Mouse (Mus musculus): ENCODE results near the gene Plekhn1. TPM values are rescaled to one million over a fixed set of nuclear protein-coding genes. Genes with fewer than 3 reads are reported as not detected.

Gene Plekhn1
- polyA plus RNA-seq (2016; fragmentation: Nextera tagmentation; extraction: Ambion mirVana): 18.0 and 18.2 TPM in 2 replicates

- peak; percentile 48 for ATAC-seq (ENCODE audit: insufficient number of reproducible peaks, low FRiP score)
- Histone ChIP-seq H3K4me2 (peak within 1 kb of the TSS; percentile 96), H3K27me3 (replicated peaks) (no peaks in the 10 kb centered on the region; the same call in 1 of the 2 replicates), H3K9ac (peak within 1 kb of the TSS; percentile 88), H3K36me3 (peaks cover 57% of the 10 kb centered on the region), H3K4me3 (peak within 1 kb of the TSS; percentile 89), H3K4me1 (replicated peaks) (peaks cover 15% of the 10 kb centered on the region), H3K9me3 (replicated peaks) (no peaks in the 10 kb centered on the region), H3K27ac (ENCODE audit: poor library complexity, severe bottlenecking) (peak within 1 kb of the TSS; percentile 75)
- under 1% methylated on average over 29 of the region's 48 CpGs for WGBS
Observed at GRCm38 (mm10) chr4:156234701-156235213, at the start of gene Plekhn1. Gene Plekhn1, minus strand, starts transcription at chr4:156234857.

DNA sequence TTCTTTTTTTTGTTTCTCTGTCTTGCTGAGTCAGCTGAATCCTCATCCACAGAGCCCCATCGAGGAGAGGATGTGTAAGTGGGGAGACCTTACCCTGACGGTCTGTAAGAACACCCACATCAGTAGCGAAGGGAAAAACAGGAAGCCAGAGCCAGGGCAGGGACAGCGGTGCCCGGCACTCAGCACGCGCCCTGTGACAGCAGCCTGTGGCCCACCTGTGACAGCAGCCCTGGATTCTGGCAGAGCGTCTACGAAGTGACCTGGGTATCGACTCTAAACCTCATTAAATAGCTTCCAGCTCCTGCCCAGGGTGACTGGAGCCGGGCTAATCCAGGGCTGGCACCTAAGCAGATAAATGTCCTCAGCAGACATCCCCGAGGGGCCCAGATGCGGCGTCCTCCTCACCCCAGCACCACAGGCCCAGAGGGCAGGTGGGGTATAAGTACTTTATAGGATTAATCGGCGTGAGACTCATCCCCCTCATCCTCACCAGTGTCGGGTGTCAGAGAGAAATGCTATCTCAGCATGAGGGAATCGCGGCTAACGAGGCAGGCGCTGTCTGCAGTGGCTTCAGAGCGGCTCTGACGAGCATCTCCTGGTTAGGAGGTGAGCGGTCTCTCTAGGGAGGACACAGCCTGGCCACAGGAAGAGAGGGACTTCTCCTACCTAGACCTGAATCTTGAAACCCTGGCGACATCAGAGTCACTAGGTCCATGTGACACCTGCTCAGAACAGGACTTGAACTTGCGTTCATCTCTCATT lies 20.6 kb upstream of the Plekhn1 start, which contains the start of gene Samd11:
Gene Samd11 (minus strand): TSS at position 580 of the 762 bp plus-strand sequence.
- Histone ChIP-seq H3K27ac (ENCODE audit: poor library complexity, severe bottlenecking) (0 out of 2 replicates have a peak within 1 kb of the TSS, but pooled peaks have one; percentile 20), H3K4me2 (peak within 1 kb of the TSS; percentile 70), H3K4me3 (peak within 1 kb of the TSS; percentile 41), H3K9ac (peak within 1 kb of the TSS; percentile 72), H3K4me1 (replicated peaks) (peaks cover 19% of the 10 kb centered on the region), H3K9me3 (replicated peaks) (no peaks in the 10 kb centered on the region), H3K27me3 (replicated peaks) (peaks cover 46% of the 10 kb centered on the region), H3K36me3 (no peaks in the 10 kb centered on the region)
- WGBS: 3% methylated on average over 26 of the region's 26 CpGs
- ATAC-seq (ENCODE audit: insufficient number of reproducible peaks, low FRiP score): peak; percentile 71

DNA sequence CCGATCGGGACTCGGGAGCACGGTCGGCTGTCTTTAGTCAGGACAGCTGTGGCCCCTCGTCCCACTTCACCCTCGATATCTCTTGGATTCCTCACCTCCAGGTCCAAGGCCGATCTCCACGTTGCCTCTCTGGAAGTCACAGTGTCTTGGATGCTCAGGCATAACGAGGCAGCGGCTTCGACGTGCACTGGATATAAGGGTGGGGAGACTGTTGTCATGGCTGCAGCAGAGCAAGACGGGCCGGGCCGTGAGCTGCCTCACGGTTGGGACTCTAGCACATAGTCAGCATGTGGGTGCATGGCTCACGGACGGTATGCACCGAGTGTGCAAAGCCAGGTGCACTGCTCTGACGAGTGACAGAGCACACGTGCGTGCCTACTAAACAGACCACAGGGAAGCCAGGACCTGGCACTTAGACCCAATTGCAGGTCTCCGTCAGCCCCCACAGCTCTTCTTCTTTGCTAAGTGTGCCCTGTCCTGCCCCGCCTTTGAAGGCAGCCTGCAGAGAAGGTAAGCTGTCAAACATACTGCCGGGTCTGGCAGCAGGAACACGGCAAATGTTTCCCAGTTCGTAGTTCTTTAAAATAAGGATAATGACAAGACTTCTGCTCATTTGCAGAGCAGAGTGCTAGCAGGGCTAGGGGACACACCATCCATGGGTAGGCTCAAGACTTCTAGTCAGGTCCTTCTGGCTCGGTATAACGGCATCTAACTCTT lies 19.9 kb upstream of the Plekhn1 start:
- peak overlapping the region; percentile 72 for H3K9ac ChIP-seq
- WGBS: 2% methylated on average over 30 of the region's 30 CpGs
- H3K9me3 ChIP-seq (replicated peaks): no peaks in the 10 kb centered on the region
- H3K27me3 ChIP-seq (replicated peaks): peaks cover 47% of the 10 kb centered on the region
- peaks cover 26% of the 10 kb centered on the region for H3K4me1 ChIP-seq (replicated peaks)
- peak overlapping the region; percentile 41 for H3K4me3 ChIP-seq
- H3K36me3 ChIP-seq: peaks cover 4% of the 10 kb centered on the region; the same call in 1 of the 2 replicates
- H3K27ac ChIP-seq (ENCODE audit: poor library complexity, severe bottlenecking): peak overlapping the region; percentile 20; the same call in 1 of the 2 replicates
- ATAC-seq (ENCODE audit: insufficient number of reproducible peaks, low FRiP score): peak; percentile 74
- peak overlapping the region; percentile 70 for H3K4me2 ChIP-seq

DNA sequence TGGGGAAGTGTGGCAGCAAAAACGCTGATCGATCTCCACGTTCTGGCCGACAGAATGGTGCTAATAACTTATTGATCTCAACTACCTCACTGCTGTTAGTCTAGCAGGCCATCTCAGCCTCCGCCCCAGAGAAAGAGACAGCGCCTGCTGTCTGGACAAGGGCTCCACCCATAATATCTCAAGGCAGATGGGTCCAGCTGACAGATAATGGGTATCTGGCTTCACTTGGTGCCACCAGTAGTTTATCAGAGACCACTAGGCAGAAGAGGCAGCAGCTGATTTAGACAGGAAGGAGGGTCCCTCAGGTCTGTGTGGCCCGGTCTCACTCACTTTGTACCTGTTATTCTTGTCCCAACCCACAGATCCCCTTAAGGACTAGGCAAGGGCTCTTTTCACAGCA lies 18.4 kb upstream of the Plekhn1 start:
- H3K4me3 ChIP-seq: no peak overlapping the region
- H3K9ac ChIP-seq: no peak overlapping the region
- 0 out of 2 replicates have a peak overlapping the region, but pooled peaks have one; percentile 27 for H3K4me2 ChIP-seq
- peaks cover 47% of the 10 kb centered on the region for H3K27me3 ChIP-seq (replicated peaks)
- H3K27ac ChIP-seq (ENCODE audit: poor library complexity, severe bottlenecking): peak overlapping the region; percentile 6; the same call in 1 of the 2 replicates
- 44% methylated on average over 7 of the region's 7 CpGs for WGBS
- ATAC-seq (ENCODE audit: insufficient number of reproducible peaks, low FRiP score): peak; percentile 82
- H3K4me1 ChIP-seq (replicated peaks): peaks cover 35% of the 10 kb centered on the region
- H3K36me3 ChIP-seq: peaks cover 18% of the 10 kb centered on the region
- H3K9me3 ChIP-seq (replicated peaks): no peaks in the 10 kb centered on the region

DNA sequence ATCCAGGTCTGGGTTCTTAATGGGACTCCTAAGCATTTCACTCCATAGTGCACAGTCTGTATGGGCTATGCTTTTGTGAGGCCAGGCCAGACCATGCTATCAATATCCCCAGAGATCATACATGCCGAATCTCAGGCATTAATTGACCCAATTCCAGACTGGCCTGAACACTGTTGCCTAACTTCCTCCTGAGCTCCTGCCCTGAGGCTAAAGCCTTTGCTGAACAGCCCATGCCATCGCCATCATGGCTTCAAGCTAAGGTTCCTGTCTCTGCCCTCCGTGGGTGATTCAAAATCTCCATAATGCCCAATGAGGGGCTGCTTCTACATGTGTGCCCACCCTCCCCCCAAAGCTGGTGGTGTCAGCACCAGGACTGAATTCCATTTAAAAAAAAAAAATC lies 18.0 kb upstream of the Plekhn1 start:
- Histone ChIP-seq H3K9me3 (replicated peaks) (no peaks in the 10 kb centered on the region), H3K36me3 (peaks cover 22% of the 10 kb centered on the region), H3K27ac (ENCODE audit: poor library complexity, severe bottlenecking) (peak overlapping the region; percentile 6; the same call in 1 of the 2 replicates), H3K4me3 (no peak overlapping the region), H3K4me2 (peak overlapping the region; percentile 27), H3K4me1 (replicated peaks) (peaks cover 35% of the 10 kb centered on the region), H3K9ac (no peak overlapping the region), H3K27me3 (replicated peaks) (peaks cover 47% of the 10 kb centered on the region)
- 42% methylated on average over 3 of the region's 3 CpGs for WGBS
- no peak for ATAC-seq (ENCODE audit: insufficient number of reproducible peaks, low FRiP score)

DNA sequence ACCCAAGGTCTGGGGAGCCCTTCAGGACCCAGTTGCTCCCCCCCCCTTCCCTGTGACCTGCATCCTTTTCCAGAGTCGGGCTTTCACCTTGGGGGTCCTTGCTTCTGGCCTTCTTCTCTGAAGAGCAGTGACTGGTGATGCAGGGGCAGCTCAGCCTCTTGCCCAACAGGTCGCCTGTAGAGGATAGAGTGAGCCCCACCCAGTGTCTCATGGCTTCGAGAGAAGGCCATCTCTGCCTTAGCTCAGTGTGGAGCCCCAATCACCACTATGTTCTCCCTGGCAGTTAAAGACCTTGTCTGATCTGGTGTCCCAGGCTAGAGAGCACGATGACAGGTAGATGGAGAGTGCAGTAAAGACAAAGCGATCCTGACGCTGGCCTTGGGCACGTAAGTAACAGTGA lies 17.5 kb upstream of the Plekhn1 start:
- H3K4me3 ChIP-seq: no peak overlapping the region
- peaks cover 47% of the 10 kb centered on the region for H3K27me3 ChIP-seq (replicated peaks)
- WGBS: 25% methylated on average over 7 of the region's 7 CpGs
- peak overlapping the region; percentile 27; the same call in 1 of the 2 replicates for H3K4me2 ChIP-seq
- H3K4me1 ChIP-seq (replicated peaks): peaks cover 35% of the 10 kb centered on the region
- 0 out of 2 replicates have a peak overlapping the region, but pooled peaks have one; percentile 6 for H3K27ac ChIP-seq (ENCODE audit: poor library complexity, severe bottlenecking)
- peak; percentile 61; the same call in 1 of the 2 replicates for ATAC-seq (ENCODE audit: insufficient number of reproducible peaks, low FRiP score)
- no peaks in the 10 kb centered on the region for H3K9me3 ChIP-seq (replicated peaks)
- peaks cover 27% of the 10 kb centered on the region for H3K36me3 ChIP-seq
- H3K9ac ChIP-seq: no peak overlapping the region

DNA sequence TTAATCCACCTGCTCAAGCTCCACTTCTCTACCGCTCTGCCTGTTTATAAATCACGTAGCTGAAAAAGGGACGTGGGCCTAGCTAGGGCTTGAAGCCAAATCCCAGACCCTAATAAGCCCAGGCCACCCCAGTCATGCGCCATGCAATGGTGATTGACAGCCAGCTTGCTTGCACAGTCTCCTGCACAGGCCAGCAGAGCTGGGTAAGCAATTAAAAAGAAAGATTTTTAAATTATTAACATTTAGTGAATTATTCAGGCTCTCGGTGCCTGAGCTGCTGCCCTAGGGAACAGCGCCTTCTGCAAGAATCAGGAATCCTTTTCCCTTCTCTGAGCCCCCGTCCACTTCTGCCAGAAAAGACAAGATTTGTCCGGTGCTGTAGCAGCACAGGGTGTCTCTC lies 16.4 kb upstream of the Plekhn1 start:
- no peak overlapping the region for H3K27ac ChIP-seq (ENCODE audit: poor library complexity, severe bottlenecking)
- no peak overlapping the region for H3K4me3 ChIP-seq
- ATAC-seq (ENCODE audit: insufficient number of reproducible peaks, low FRiP score): no peak
- peaks cover 37% of the 10 kb centered on the region for H3K36me3 ChIP-seq
- 77% methylated on average over 8 of the region's 8 CpGs for WGBS
- peaks cover 35% of the 10 kb centered on the region for H3K4me1 ChIP-seq (replicated peaks)
- no peaks in the 10 kb centered on the region for H3K9me3 ChIP-seq (replicated peaks)
- no peak overlapping the region for H3K4me2 ChIP-seq
- no peak overlapping the region for H3K9ac ChIP-seq
- peaks cover 47% of the 10 kb centered on the region for H3K27me3 ChIP-seq (replicated peaks)

GRCm38 (mm10) chr4:156249567-156249966 lies 14.9 kb upstream of the Plekhn1 start:
- no peak for ATAC-seq (ENCODE audit: insufficient number of reproducible peaks, low FRiP score)
- WGBS: 54% methylated on average over 11 of the region's 11 CpGs
- H3K27ac ChIP-seq (ENCODE audit: poor library complexity, severe bottlenecking): no peak overlapping the region
- H3K36me3 ChIP-seq: peaks cover 51% of the 10 kb centered on the region
- H3K9ac ChIP-seq: no peak overlapping the region
- peaks cover 35% of the 10 kb centered on the region for H3K27me3 ChIP-seq (replicated peaks)
- peaks cover 24% of the 10 kb centered on the region for H3K4me1 ChIP-seq (replicated peaks)
- no peak overlapping the region for H3K4me3 ChIP-seq
- H3K4me2 ChIP-seq: no peak overlapping the region
- H3K9me3 ChIP-seq (replicated peaks): no peaks in the 10 kb centered on the region

DNA sequence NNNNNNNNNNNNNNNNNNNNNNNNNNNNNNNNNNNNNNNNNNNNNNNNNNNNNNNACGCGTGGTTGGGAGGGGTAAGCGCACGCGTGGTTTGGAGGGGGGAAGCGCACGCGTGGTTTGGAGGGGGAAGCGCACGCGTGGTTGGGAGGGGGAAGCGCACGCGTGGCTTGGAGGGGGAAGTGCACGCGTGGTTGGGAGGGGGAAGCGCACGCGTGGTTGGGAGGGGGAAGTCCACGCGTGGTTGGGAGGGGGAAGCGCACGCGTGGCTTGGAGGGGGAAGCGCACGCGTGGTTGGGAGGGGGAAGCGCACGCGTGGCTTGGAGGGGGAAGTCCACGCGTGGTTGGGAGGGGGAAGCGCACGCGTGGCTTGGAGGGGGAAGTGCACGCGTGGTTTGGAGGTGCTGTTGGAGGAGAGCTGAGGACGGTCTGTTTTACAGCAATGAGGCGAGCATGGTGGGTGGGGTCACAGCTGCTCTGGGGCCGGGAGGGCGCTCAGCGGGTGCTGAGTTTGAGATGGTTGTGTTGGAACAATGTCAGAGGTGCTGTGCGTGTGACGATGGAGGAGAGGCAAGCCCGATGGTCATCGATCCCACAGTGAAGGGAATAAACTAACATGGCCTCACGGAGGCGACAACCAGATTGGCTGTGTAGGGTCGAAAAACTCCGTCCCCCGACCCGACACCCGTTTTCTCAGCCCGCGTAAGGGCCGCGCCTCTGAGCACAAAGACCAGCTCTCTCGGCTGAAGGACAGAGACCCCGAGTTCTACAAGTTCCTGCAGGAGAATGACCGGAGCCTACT lies 2.2 kb upstream of the Plekhn1 start:
- Histone ChIP-seq H3K27ac (ENCODE audit: poor library complexity, severe bottlenecking) (no peak overlapping the region), H3K4me1 (replicated peaks) (peaks cover 15% of the 10 kb centered on the region), H3K9me3 (replicated peaks) (no peaks in the 10 kb centered on the region), H3K36me3 (peaks cover 57% of the 10 kb centered on the region), H3K9ac (peak overlapping the region; percentile 80; the same call in 1 of the 2 replicates), H3K4me3 (peak overlapping the region; percentile 89), H3K27me3 (replicated peaks) (no peaks in the 10 kb centered on the region), H3K4me2 (peak overlapping the region; percentile 96)
- 28% methylated on average over 58 of the region's 60 CpGs for WGBS
- no peak for ATAC-seq (ENCODE audit: insufficient number of reproducible peaks, low FRiP score)

GRCm38 (mm10) chr4:156235808-156236533 lies 1.3 kb upstream of the Plekhn1 start, which contains the start of gene Noc2l:
Gene Noc2l, plus strand, starts transcription at chr4:156236010.
- under 1% methylated on average over 90 of the region's 90 CpGs for WGBS
- peaks cover 57% of the 10 kb centered on the region for H3K36me3 ChIP-seq
- no peaks in the 10 kb centered on the region for H3K27me3 ChIP-seq (replicated peaks)

More at GRCm38 (mm10) chr4:156235808-156236533, 1.3 kb upstream of the Plekhn1 start, which contains the start of gene Noc2l:
- Histone ChIP-seq H3K27ac (ENCODE audit: poor library complexity, severe bottlenecking) (peak within 1 kb of the TSS; percentile 75), H3K9me3 (replicated peaks) (no peaks in the 10 kb centered on the region), H3K9ac (peak within 1 kb of the TSS; percentile 88), H3K4me1 (replicated peaks) (peaks cover 15% of the 10 kb centered on the region), H3K4me3 (peak within 1 kb of the TSS; percentile 89), H3K4me2 (peak within 1 kb of the TSS; percentile 96)
- peak; percentile 90 for ATAC-seq (ENCODE audit: insufficient number of reproducible peaks, low FRiP score)

Data from heart, embryonic 12.5 days (tissue).